Mouse (Mus musculus) C2C12 (cell line): ENCODE measurements around the gene Lpin3. TPM values are rescaled to one million over a fixed set of nuclear protein-coding genes. Genes with fewer than 3 reads are reported as not detected.
A peak's percentile ranks its signal among the peaks of the same experiment; 100 is the strongest.

Experiments used
- H3K27me3 ChIP-seq: one replicate; pipeline ENCODE4 v1.6.1; 2011; ENCODE audit not compliant: control insufficient read depth, insufficient read depth, insufficient read length
- H3K36me3 ChIP-seq: one replicate; pipeline ENCODE4 v1.6.1; 2011; ENCODE audit not compliant: control insufficient read depth, insufficient read depth
- H3K4me3 ChIP-seq: one replicate; pipeline ENCODE4 v1.5.1; 2011; ENCODE audit warnings: mild to moderate bottlenecking, control low read depth; ENCODE audit not compliant: poor library complexity, insufficient read depth, severe bottlenecking
- H3K79me2 ChIP-seq: one replicate; pipeline ENCODE4 v1.6.1; 2011; ENCODE audit not compliant: control insufficient read depth, insufficient read depth
- H3K79me3 ChIP-seq: one replicate; pipeline ENCODE4 v1.6.1; 2011; ENCODE audit warnings: low read depth, control low read depth
- H3ac ChIP-seq: one replicate; pipeline ENCODE3; 2011; ENCODE audit warnings: low read depth; ENCODE audit not compliant: control insufficient read depth, insufficient read length
- CEBPB ChIP-seq: IDR thresholded peaks from one replicate; pipeline ENCODE4 v1.6.1; 2011; ENCODE audit warnings: low read depth, mild to moderate bottlenecking, control low read depth, moderate library complexity
- CTCF ChIP-seq: IDR thresholded peaks from one replicate; pipeline ENCODE4 v1.5.1; 2011; ENCODE audit not compliant: control insufficient read depth, insufficient read depth, insufficient read length
- FOSL1 ChIP-seq: IDR thresholded peaks from one replicate; pipeline ENCODE4 v1.8.0; 2011; ENCODE audit warnings: mild to moderate bottlenecking, low read length; ENCODE audit not compliant: poor library complexity, insufficient read depth, severe bottlenecking
- MAX ChIP-seq: IDR thresholded peaks from one replicate; pipeline ENCODE4 v1.6.1; 2011; ENCODE audit warnings: mild to moderate bottlenecking, control low read depth
- MYOD1 ChIP-seq: IDR thresholded peaks from one replicate; pipeline ENCODE4 v1.6.1; 2011; ENCODE audit warnings: low read depth; ENCODE audit not compliant: control insufficient read depth, insufficient read length
- MYOG ChIP-seq: IDR thresholded peaks from one replicate; pipeline ENCODE4 v1.6.1; 2011; ENCODE audit not compliant: control insufficient read depth, insufficient read length; ENCODE audit errors: extremely low read depth
- USF1 ChIP-seq: IDR thresholded peaks from one replicate; pipeline ENCODE4 v1.6.1; 2011; ENCODE audit warnings: low read depth, mild to moderate bottlenecking, control low read depth, moderate library complexity
- polyA plus RNA-seq: library from polyadenylated mRNA; unstranded; fragments of >200 nt; fragmentation: generic; extraction: Trizol; gene quantifications from one replicate; pipeline ENCODE4 v1.2.1, GENCODE M21; 2012; ENCODE audit warnings: missing spikeins

Gene Lpin3
- polyA plus RNA-seq, 1 experiment = 10.4 TPM

GRCm38 (mm10) chr2:160887859-160888258, 7.4 kb downstream of the Lpin3 start:
- Histone ChIP-seq H3K36me3 (no peaks in the 10 kb centered on the region), H3ac (no peak overlapping the region), H3K27me3 (no peaks in the 10 kb centered on the region), H3K4me3 (no peak overlapping the region), H3K79me2 (no peaks in the 10 kb centered on the region), H3K79me3 (no peaks in the 10 kb centered on the region)
- TF ChIP-seq MYOG (no peak), FOSL1 (no peak), CTCF (no peak), MYOD1 (no peak), MAX (no peak), CEBPB (no peak), USF1 (no peak)

GRCm38 (mm10) chr2:160891045-160891444, 10.6 kb downstream of the Lpin3 start:
- TF ChIP-seq MYOD1 (no peak), MAX (no peak), FOSL1 (no peak)
- Histone ChIP-seq H3K79me3 (no peaks in the 10 kb centered on the region), H3K79me2 (no peaks in the 10 kb centered on the region), H3K27me3 (no peaks in the 10 kb centered on the region), H3ac (no peak overlapping the region), H3K4me3 (no peak overlapping the region), H3K36me3 (peaks cover 6% of the 10 kb centered on the region)

GRCm38 (mm10) chr2:160891697-160892096, 11.2 kb downstream of the Lpin3 start:
- Histone ChIP-seq H3K36me3 (peaks cover 8% of the 10 kb centered on the region), H3K79me2 (no peaks in the 10 kb centered on the region)
- TF ChIP-seq USF1 (no peak), CTCF (no peak), CEBPB (no peak), MYOD1 (peak; percentile 95), MAX (no peak), MYOG (no peak), FOSL1 (no peak)

GRCm38 (mm10) chr2:160901656-160902412, 21.4 kb downstream of the Lpin3 start:
- no peaks in the 10 kb centered on the region for H3K27me3 ChIP-seq
- TF ChIP-seq CEBPB = no peak
- TF ChIP-seq MYOD1 = no peak
- TF ChIP-seq FOSL1 = no peak
- TF ChIP-seq MYOG = no peak
- no peak for TF ChIP-seq USF1
- no peak for TF ChIP-seq CTCF
- no peak for TF ChIP-seq MAX
- no peaks in the 10 kb centered on the region for H3K79me3 ChIP-seq
- H3ac ChIP-seq = no peak overlapping the region
- no peaks in the 10 kb centered on the region for H3K79me2 ChIP-seq
- H3K36me3 ChIP-seq = no peaks in the 10 kb centered on the region
- no peak overlapping the region for H3K4me3 ChIP-seq

More at GRCm38 (mm10) chr2:160891697-160892096, 11.2 kb downstream of the Lpin3 start:
- H3ac ChIP-seq = no peak overlapping the region
- H3K79me3 ChIP-seq = no peaks in the 10 kb centered on the region
- H3K4me3 ChIP-seq = no peak overlapping the region
- no peaks in the 10 kb centered on the region for H3K27me3 ChIP-seq

- H3K79me2 ChIP-seq = no peaks in the 10 kb centered on the region
Measured at GRCm38 (mm10) chr2:160905301-160905700, 24.8 kb downstream of the Lpin3 start.

More at GRCm38 (mm10) chr2:160905301-160905700, 24.8 kb downstream of the Lpin3 start:
- no peaks in the 10 kb centered on the region for H3K27me3 ChIP-seq
- H3K36me3 ChIP-seq = no peaks in the 10 kb centered on the region
- no peak overlapping the region for H3ac ChIP-seq
- no peaks in the 10 kb centered on the region for H3K79me3 ChIP-seq
- TF ChIP-seq USF1 (no peak), CTCF (no peak), FOSL1 (no peak), MYOD1 (no peak), CEBPB (no peak), MYOG (no peak), MAX (no peak)
- no peak overlapping the region for H3K4me3 ChIP-seq
